Mouse (Mus musculus): ENCODE data around the gene Aff4. TPM values are rescaled to one million over a fixed set of nuclear protein-coding genes. Genes with fewer than 3 reads are reported as not detected.

Gene Aff4
- total and polyA plus RNA-seq, 3 experiments, result 19.8 to 50.6 (median 22.1) TPM

- Histone ChIP-seq H3K36me3 (replicated peaks in 1 of 2; ENCODE audit: control insufficient read depth in 1 of 2, insufficient read depth in 1 of 2, low read length in 1 of 2) (peaks cover 12 to 39% of the 10 kb centered on the region in 2 experiments), H3K9me3 (replicated peaks; ENCODE audit: low read length) (no peaks in the 10 kb centered on the region), H3K4me1 (ENCODE audit: control insufficient read depth in 1 of 2, insufficient read depth in 2 of 2) (peaks cover 8 to 21% of the 10 kb centered on the region in 2 experiments), H3K79me2 (replicated peaks; ENCODE audit: control insufficient read depth, extremely low read depth, insufficient read depth, poor library complexity, severe bottlenecking) (peaks cover 18% of the 10 kb centered on the region), H3K9ac (ENCODE audit: insufficient read depth, low read depth) (peak overlapping the region; percentile 99), H3K27me3 (replicated peaks) (peaks cover 3% of the 10 kb centered on the region), H3K4me3 (replicated peaks in 1 of 3; ENCODE audit: low read depth in 2 of 3, low read length in 2 of 3, poor library complexity in 1 of 3) (peak overlapping the region; percentile 91 to 100 (median 98)), H3K27ac (ENCODE audit: insufficient read depth, low read depth) (peak overlapping the region; percentile 58), H3K4me2 (ENCODE audit: insufficient read depth, low read depth, poor library complexity, severe bottlenecking) (peak overlapping the region; percentile 85)
- in situ Hi-C loops (cut with MboI; ENCODE audit: low pct_ligation_motif_present, low pct_unique_long_range_greater_than_20kb, low sequenced_read_pairs) (no loop called here), dilution Hi-C loops (cut with MboI; ENCODE audit: extremely low pct_ligation_motif_present, extremely low pct_unique_long_range_greater_than_20kb, low sequenced_read_pairs) (no loop called here)
- peak; percentile 52 for DNase-seq (ENCODE audit: extremely low read depth)
- no peak for TF ChIP-seq SMC3 (IDR thresholded peaks at IDR 0.05; ENCODE audit: low read depth, low read length)
- peak; percentile 75 for TF ChIP-seq ZNF384 (IDR thresholded peaks at IDR 0.05; ENCODE audit: low read depth, low read length)
Observed at GRCm38 (mm10) chr11:53429182-53429581, 78.5 kb downstream of the Aff4 start.

GRCm38 (mm10) chr11:53430300-53430669, 79.7 kb downstream of the Aff4 start:
- TF ChIP-seq UBTF (IDR thresholded peaks at IDR 0.05; ENCODE audit: low read depth, low read length), result 0 out of 2 replicates have a peak, but pooled peaks have one; percentile 5
- no peak for TF ChIP-seq MXI1 (IDR thresholded peaks at IDR 0.05; ENCODE audit: low read depth, low read length)
- Histone ChIP-seq H3K4me1 (ENCODE audit: control insufficient read depth in 1 of 2, insufficient read depth in 2 of 2) (peaks cover 8 to 21% of the 10 kb centered on the region in 2 experiments), H3K4me3 (replicated peaks in 1 of 3; ENCODE audit: low read depth in 2 of 3, low read length in 2 of 3, poor library complexity in 1 of 3) (peak overlapping the region; percentile 91 to 100 (median 98)), H3K79me2 (replicated peaks; ENCODE audit: control insufficient read depth, extremely low read depth, insufficient read depth, poor library complexity, severe bottlenecking) (peaks cover 18% of the 10 kb centered on the region), H3K27ac (ENCODE audit: insufficient read depth, low read depth) (peak overlapping the region; percentile 92), H3K27me3 (replicated peaks) (peaks cover 3% of the 10 kb centered on the region), H3K36me3 (replicated peaks in 1 of 2; ENCODE audit: control insufficient read depth in 1 of 2, insufficient read depth in 1 of 2, low read length in 1 of 2) (peaks cover 12 to 35% of the 10 kb centered on the region in 2 experiments), H3K9me3 (replicated peaks; ENCODE audit: low read length) (no peaks in the 10 kb centered on the region), H3K4me2 (ENCODE audit: insufficient read depth, low read depth, poor library complexity, severe bottlenecking) (peak overlapping the region; percentile 85), H3K9ac (ENCODE audit: insufficient read depth, low read depth) (peak overlapping the region; percentile 99)
- peak; percentile 56 for DNase-seq (ENCODE audit: extremely low read depth)
- dilution Hi-C loops (cut with MboI; ENCODE audit: extremely low pct_ligation_motif_present, extremely low pct_unique_long_range_greater_than_20kb, low sequenced_read_pairs) (no loop called here), in situ Hi-C loops (cut with MboI; ENCODE audit: low pct_ligation_motif_present, low pct_unique_long_range_greater_than_20kb, low sequenced_read_pairs) (no loop called here)

GRCm38 (mm10) chr11:53430670-53431346, 80.2 kb downstream of the Aff4 start, which contains the start of the genes Uqcrq and Gdf9:
Uqcrq (minus strand) TSS chr11:53430831.
Gdf9 (plus strand) TSS chr11:53431023.
- Histone ChIP-seq H3K4me1 (ENCODE audit: control insufficient read depth in 1 of 2, insufficient read depth in 2 of 2) (peaks cover 8 to 21% of the 10 kb centered on the region in 2 experiments), H3K27me3 (replicated peaks) (peaks cover 3% of the 10 kb centered on the region), H3K9me3 (replicated peaks; ENCODE audit: low read length) (no peaks in the 10 kb centered on the region), H3K27ac (ENCODE audit: insufficient read depth, low read depth) (peak within 1 kb of the TSS; percentile 92), H3K9ac (ENCODE audit: insufficient read depth, low read depth) (peak within 1 kb of the TSS; percentile 99), H3K79me2 (replicated peaks; ENCODE audit: control insufficient read depth, extremely low read depth, insufficient read depth, poor library complexity, severe bottlenecking) (peaks cover 18% of the 10 kb centered on the region), H3K36me3 (replicated peaks in 1 of 2; ENCODE audit: control insufficient read depth in 1 of 2, insufficient read depth in 1 of 2, low read length in 1 of 2) (peaks cover 12 to 29% of the 10 kb centered on the region in 2 experiments), H3K4me3 (replicated peaks in 1 of 3; ENCODE audit: low read depth in 2 of 3, low read length in 2 of 3, poor library complexity in 1 of 3) (peak within 1 kb of the TSS; percentile 91 to 100 (median 98)), H3K4me2 (ENCODE audit: insufficient read depth, low read depth, poor library complexity, severe bottlenecking) (peak within 1 kb of the TSS; percentile 85)
- peak; percentile 100 for DNase-seq (ENCODE audit: extremely low read depth)
- in situ Hi-C loops (cut with MboI; ENCODE audit: low pct_ligation_motif_present, low pct_unique_long_range_greater_than_20kb, low sequenced_read_pairs), result no loop called here
- dilution Hi-C loops (cut with MboI; ENCODE audit: extremely low pct_ligation_motif_present, extremely low pct_unique_long_range_greater_than_20kb, low sequenced_read_pairs), result no loop called here
- TF ChIP-seq USF2 (conservative IDR thresholded peaks at IDR 0.05; ENCODE audit: low read depth, low read length), result 0 out of 2 replicates have a peak, but pooled peaks have one; percentile 6
- no peak; the same call in 1 of the 2 replicates for TF ChIP-seq MAZ (IDR thresholded peaks at IDR 0.05; ENCODE audit: low read depth, low read length)
- TF ChIP-seq HCFC1 (IDR thresholded peaks at IDR 0.05; ENCODE audit: low read depth, low read length), result peak; percentile 86
- TF ChIP-seq RAD21 (IDR thresholded peaks at IDR 0.05; ENCODE audit: low read depth, low read length), result no peak
- peak; percentile 70; the same call in 1 of the 2 replicates for TF ChIP-seq POLR2AphosphoS2 (IDR thresholded peaks at IDR 0.05; ENCODE audit: low read depth, low read length)
- peak; percentile 89 for TF ChIP-seq SIN3A (IDR thresholded peaks at IDR 0.05; ENCODE audit: low read length)
- TF ChIP-seq NRF1 (IDR thresholded peaks at IDR 0.05; ENCODE audit: low read depth, low read length), result no peak
- TF ChIP-seq ELF1 (IDR thresholded peaks at IDR 0.05; ENCODE audit: low read depth, low read length), result peak; percentile 95
- TF ChIP-seq GABPA (IDR thresholded peaks at IDR 0.05; ENCODE audit: insufficient replicate concordance, low read depth, low read length), result no peak; the same call in 1 of the 2 replicates
- peak; percentile 75; the same call in 1 of the 2 replicates for TF ChIP-seq MYC (IDR thresholded peaks at IDR 0.05; ENCODE audit: low read depth, low read length)
- TF ChIP-seq E2F4 (IDR thresholded peaks at IDR 0.05; ENCODE audit: insufficient replicate concordance, low read depth, low read length), result 0 out of 2 replicates have a peak, but pooled peaks have one; percentile 65
- TF ChIP-seq POLR2A (IDR thresholded peaks at IDR 0.05; ENCODE audit: low read depth, low read length), result peak; percentile 93
- TF ChIP-seq MXI1 (IDR thresholded peaks at IDR 0.05; ENCODE audit: low read depth, low read length), result no peak
- TF ChIP-seq JUN (IDR thresholded peaks at IDR 0.05; ENCODE audit: insufficient read depth, low read depth, low read length), result peak; percentile 52; the same call in 1 of the 2 replicates
- peak; percentile 98 for TF ChIP-seq ZNF384 (IDR thresholded peaks at IDR 0.05; ENCODE audit: low read depth, low read length)
- TF ChIP-seq MEF2A (IDR thresholded peaks at IDR 0.05; ENCODE audit: borderline replicate concordance, low read depth, low read length), result no peak; the same call in 1 of the 2 replicates
- peak; percentile 37; the same call in 1 of the 2 replicates for TF ChIP-seq ETS1 (conservative IDR thresholded peaks at IDR 0.05; ENCODE audit: low read depth, low read length)
- no peak for TF ChIP-seq IRF4 (IDR thresholded peaks at IDR 0.05; ENCODE audit: low read depth, low read length)
- TF ChIP-seq ZC3H11A (IDR thresholded peaks at IDR 0.05; ENCODE audit: low read depth, low read length), result no peak
- TF ChIP-seq CHD2 (IDR thresholded peaks at IDR 0.05; ENCODE audit: low read length), result no peak
- TF ChIP-seq MAX (IDR thresholded peaks at IDR 0.05; ENCODE audit: low read length), result no peak; the same call in 1 of the 2 replicates
